Mouse (Mus musculus) frontal cortex, postnatal 36 days (tissue): ENCODE data around the gene Rnaset2a.
"Not testable (repeated sequence)": the region's sequence is repeated elsewhere in the genome, so short reads cannot be mapped to it uniquely, and the experiment has no call there.

ENCODE experiments used
- DNase-seq, 2 experiments: peaks; one replicate each; pipeline ENCODE4 v3.0.0; 2022; ENCODE audit warnings: low spot score in 2 of 2

The Rnaset2a gene

DNA sequence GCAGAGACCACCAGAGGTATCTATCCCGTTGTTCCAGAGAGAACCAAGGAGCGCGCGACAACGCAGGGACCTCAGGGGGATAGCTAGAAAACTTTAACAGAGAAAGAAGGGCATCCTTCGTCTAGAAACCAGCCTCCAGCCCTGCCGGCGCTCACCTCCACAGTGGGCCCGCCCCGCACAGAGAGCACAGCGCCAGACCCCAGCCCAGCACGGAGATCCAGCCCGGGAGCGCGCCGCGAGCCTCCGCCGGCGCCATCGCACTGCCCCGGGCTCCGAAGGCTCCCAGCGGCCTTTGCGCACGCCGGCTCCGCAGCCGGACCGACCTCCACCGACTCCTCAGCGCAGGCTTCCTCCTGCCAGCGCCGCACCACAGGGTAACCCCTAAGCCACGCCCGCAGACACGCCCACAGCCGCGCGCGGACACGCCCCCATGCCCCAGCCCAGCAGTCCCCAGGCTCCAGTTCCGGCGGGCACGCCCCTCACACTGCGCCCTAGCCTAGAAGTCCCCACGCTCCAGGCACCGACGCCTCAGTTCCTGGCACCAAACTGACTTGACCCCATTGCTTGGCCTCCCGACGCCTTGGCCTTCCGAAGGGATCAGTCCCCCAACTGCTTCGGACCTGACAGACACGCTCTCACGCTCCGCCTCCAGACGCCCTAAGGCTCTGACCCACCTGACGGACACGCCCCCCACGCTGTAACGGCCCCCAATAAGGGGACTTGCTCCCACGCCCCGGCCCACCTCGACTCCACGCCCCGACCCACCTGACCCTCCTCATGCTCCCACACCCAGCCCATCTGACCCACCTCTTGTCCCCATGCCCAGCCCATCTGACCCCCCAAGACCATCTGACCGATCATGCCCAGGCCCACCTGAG lies at the start of gene Rnaset2a, which contains the start of gene Gm49673:
Rnaset2a (minus strand) TSS at position 659 of the 878 bp plus-strand sequence.
Gm49673 (minus strand) TSS at position 350 of the 878 bp plus-strand sequence.
- peak in 1 of 2 experiments; percentile 13 for DNase-seq

- no peak for DNase-seq
These were observed 49.8 kb upstream of the Rnaset2a start for GRCm38 (mm10) chr17:8197652-8198051.

DNA sequence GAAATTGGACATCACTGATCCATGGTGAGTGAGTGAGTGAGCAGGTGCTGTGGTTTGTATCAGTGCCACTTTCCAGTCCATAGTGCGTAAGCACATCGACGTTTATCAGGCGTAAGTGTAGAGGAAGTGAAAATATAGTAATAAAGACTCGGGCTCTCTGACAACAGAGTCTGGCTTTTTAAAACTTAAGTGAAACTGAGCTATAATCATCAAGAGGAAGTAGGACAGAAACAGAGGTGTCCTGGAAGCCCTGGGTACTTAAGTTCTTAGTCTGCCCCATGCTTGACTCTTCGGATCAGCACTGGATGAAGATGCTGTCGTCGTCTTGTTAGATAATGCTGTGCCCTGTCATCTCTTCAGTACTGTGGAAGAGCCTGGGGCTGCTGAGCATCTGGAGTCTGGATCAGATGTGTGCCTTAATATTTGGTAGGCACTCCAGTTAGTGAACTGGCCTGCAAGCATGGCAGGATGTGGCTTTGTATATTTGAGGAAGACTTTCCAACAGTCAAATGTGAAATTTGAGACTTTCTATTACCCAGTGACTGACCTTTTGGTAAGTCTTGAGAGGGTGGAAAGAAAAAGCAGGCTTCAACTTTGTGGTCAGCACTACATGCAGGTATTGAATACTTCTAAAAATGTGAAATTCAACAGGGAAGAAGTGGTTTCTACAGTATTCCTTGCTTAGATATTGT lies 47.9 kb upstream of the Rnaset2a start:
- DNase-seq: no peak

GRCm38 (mm10) chr17:8193678-8194077 lies 45.8 kb upstream of the Rnaset2a start:
- peak in 1 of 2 experiments; percentile 25 for DNase-seq

DNA sequence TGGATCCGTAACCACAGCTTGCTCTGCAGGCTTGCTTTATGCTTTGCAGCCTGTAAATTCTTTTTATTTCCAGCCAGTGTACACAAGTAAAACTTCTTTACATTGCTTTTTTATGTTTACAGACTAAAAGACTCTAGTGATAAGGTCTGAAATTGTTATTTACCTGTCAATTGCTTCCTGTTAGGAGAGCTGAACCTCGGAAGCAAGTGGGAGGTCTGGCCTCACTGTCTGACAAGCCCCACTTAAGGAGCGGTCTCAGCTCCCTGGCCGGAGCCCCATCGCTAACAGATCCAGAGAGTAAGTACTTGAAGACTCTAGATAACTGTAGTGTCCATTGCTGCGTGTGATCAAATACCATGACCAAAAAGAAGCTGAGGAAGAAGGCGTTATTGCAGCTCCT lies 36.3 kb upstream of the Rnaset2a start:
- no peak for DNase-seq

GRCm38 (mm10) chr17:8183815-8184214 lies 35.9 kb upstream of the Rnaset2a start:
- no peak for DNase-seq

GRCm38 (mm10) chr17:8177090-8177489 lies 29.2 kb upstream of the Rnaset2a start:
- DNase-seq: no peak

GRCm38 (mm10) chr17:8171081-8171480 lies 23.2 kb upstream of the Rnaset2a start:
- DNase-seq: no peak

GRCm38 (mm10) chr17:8170331-8170730 lies 22.4 kb upstream of the Rnaset2a start:
- DNase-seq: no peak

GRCm38 (mm10) chr17:8167436-8167835 lies 19.5 kb upstream of the Rnaset2a start:
- not testable (repeated sequence) for DNase-seq

- DNase-seq: not testable (repeated sequence)
These were observed 18.6 kb upstream of the Rnaset2a start for GRCm38 (mm10) chr17:8166454-8166853.

- not testable (repeated sequence) for DNase-seq
These were observed 18.1 kb upstream of the Rnaset2a start for GRCm38 (mm10) chr17:8165977-8166376.

GRCm38 (mm10) chr17:8165608-8165945 lies 17.7 kb upstream of the Rnaset2a start:
- DNase-seq: peak; percentile 43 to 44

DNA sequence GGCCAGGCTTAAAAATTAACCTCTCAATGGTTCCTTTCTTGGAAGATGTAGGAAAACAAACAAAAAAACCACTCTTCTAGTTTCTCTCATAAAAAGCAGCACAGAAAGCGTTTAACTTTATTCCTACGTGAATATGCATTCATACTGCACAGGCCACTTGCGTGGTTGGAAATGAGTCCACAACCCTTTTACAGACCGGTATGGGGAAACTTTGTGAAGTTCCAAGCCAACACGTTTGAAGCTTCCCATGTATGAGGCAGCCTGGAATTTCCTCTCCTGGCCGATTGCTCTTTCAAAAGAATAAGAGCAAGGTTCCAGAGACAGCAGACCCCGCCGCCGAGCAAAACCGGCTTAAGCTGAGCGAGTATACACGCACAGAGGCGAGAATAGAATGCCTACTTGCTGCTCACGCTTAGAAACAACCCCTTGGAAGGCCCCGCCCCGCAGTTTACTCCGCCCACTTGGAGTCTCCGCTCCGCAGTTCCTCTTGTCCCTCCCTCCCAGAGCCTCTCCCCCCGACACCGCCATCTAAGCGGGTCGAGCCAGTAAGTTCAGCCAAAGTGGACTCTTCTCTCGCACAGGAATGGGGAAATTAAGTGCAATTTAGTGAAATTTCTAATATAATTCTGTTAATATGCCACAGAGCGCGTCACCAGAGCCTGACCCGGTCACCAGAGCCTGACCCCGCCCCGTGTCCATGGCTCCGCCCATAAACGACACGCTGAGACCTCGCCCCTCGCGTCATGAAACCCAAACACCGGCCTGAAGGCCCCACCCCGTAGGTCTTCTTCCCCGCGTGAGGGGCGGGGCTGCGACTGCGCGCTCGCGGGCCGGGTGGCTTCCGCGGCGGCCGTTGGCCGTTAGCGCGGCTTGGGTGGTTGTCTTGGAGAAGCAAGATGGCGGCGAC lies 17.1 kb upstream of the Rnaset2a start, which contains the start of gene Fgfr1op:
Fgfr1op (plus strand) TSS at position 801 of the 907 bp plus-strand sequence.
- DNase-seq: peak; percentile 79 to 92

- DNase-seq: peak in 1 of 2 experiments; percentile 56
These were observed 13.1 kb upstream of the Rnaset2a start for GRCm38 (mm10) chr17:8160969-8161368.

DNA sequence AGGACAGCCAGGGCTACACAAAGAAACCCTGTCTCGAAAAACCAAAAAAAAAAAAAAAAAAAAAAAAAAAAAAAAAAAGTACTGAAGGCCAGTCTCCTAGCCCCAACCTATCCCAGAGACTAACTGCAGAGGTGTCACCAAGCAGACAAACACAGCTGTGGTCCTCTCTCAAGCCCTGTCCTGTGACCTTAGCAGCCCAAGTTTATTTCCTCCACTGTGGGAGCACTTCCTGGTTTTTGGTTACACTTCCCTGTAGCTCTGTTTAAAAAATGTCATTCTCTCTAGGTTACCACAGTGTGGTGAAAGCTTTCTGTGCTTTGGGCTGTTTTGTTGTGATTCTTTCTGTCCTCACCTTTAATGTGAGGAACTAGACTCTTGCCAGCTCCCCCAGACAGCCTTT lies 10.7 kb upstream of the Rnaset2a start:
- DNase-seq: not testable (repeated sequence)

- not testable (repeated sequence) for DNase-seq
These were observed 8.1 kb upstream of the Rnaset2a start for GRCm38 (mm10) chr17:8155982-8156381.

DNA sequence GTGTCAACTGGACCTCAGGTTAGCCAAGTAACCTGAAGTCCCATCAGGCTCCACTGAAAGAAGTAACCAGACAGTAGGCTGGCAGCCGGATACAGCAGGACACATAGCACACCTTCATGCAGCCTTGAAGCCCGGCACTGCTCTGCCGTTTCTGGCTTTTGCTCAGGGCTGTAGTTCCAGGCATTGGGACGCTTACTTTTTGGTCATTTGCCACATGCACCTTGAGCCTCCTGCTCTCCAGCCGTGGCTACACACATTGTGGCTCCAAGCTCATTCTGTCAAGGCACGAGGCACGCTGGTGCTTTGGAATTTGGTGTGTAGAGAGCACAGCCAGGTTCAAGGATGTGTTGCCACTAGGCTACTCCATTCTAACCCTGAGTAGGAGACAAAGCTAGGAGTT lies 7.1 kb upstream of the Rnaset2a start:
- not testable (repeated sequence) for DNase-seq

DNA sequence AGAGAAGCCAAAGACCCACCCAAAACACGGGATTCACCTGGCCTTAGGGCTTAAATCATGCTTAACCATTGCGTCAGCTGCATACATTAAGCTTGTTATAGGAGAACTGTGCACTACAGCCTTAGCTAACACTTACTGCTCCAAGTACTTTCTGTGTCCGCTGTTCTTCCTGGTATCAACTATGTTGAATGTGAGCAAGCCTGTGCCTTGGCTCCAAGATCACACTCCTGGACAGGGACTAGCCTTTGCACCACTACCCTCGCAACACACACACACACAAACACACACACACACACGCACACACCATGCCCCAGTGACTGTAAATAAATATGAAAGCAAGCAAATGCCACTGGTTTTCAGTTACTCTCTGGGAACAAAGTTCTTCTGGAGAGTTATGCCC lies 966 bp downstream of the Rnaset2a start:
- not testable (repeated sequence) for DNase-seq

DNA sequence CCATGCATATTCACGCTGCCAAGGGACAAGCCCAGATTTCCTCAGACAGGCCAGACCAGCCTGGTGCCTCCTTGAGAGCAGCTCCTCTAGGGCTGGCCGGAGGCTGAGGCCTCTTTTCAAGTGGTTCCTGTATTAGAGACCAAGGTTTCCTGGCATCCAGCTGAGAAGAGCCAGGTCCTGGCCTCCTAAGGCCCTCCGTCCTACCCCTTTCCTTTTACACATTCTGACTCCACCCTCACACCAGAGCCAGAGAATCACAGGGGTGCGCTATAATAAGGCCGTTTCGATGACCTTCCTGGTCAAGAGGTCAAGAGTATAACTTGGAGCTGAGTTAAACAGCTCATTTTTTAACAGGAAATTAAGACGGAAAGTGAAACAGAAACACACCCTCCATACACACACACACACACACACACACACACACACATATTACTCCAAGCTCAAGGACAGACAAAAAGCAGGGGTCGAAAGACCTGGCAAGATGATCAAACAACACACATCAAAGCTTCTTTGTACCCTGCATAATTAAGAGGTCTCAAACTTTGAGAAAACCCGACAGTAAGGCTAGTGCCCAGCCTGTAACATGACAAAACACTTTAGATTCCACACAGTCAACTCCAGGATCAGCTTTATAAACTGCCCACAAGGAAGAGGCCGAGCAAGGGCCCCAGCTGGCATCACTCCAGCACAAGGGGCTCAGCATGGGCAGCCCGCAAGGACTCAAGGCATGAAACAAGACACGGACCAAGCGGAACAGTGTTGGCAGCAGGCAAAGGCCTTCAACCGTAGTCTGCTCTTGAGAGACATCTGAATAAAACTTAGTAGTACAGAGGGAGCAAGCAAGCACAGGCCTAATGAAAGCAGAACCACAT lies 3.9 kb downstream of the Rnaset2a start:
- not testable (repeated sequence) for DNase-seq

DNA sequence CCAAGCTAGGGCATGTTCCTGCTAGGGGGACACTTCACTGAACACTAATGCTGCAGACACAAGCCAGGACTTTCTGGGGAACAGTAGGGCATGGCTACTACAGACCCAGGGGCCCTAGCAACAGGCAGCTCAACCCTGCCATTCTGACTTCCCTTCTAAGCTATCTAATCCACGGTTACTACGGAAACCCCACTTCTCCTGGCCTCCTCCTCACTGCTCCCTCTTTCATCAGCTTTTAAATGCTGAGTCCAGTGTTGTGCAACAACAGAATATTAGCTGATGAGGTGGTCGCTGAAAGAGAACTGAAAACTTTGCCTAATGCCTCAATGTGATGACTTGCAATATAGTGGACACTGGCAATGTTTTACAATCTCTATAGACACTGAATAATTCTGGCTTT lies 7.7 kb downstream of the Rnaset2a start:
- not testable (repeated sequence) for DNase-seq
